Mouse (Mus musculus) effector memory CD4-positive, alpha-beta T cell, adult 5 months (primary cell): ENCODE results near the gene Calcr. TPM values are rescaled to one million over a fixed set of nuclear protein-coding genes. Genes with fewer than 3 reads are reported as not detected.

Experiments
- polyA plus RNA-seq: library from polyadenylated mRNA; unstranded; fragments of 100-300 nt; shearing (Covaris generic); gene quantifications from one replicate; pipeline ENCODE4 v1.2.1, GENCODE M21; 2017

Gene Calcr
- polyA plus RNA-seq: not detected

DNA sequence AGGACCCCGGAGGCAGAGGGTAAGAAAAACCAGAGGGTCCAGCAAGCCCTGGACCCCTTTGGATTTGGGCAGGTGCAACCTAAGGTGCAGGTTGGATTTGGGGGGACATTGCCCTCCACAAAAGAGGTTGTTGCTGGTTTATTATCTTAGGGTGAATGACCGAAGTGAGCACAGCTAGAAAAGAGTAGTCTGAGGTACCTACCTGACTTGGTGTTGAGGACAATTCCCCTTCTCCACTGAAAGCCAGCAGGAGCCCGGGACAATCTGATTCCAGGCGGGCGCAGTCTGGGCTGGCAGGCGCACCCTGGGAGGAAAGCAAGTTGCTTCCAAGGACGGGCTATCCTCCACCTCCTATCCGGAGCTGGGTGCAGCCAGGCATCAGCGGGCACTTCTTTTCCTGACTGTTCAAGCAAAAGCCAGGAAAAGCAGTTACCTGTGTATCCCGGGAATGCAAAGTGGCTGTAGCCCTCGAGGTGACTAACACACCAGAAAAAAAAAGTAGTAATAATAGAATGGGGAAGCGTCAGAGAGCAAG, at the start of gene Calcr:
TSS of gene Calcr (minus strand) at position 485 of the 535 bp plus-strand sequence.

Other genes starting within 250 kb of the Calcr start
- not detected for gene Tfpi2, start 224.2 kb upstream of the Calcr start, polyA plus RNA-seq
- gene Gngt1, start 229.1 kb upstream of the Calcr start, polyA plus RNA-seq: not detected
- not detected for gene Gng11, start 239.2 kb upstream of the Calcr start, polyA plus RNA-seq